Mouse (Mus musculus) cerebellum, adult 2 months (tissue): ENCODE results near the gene Coro2a. TPM values are rescaled to one million over a fixed set of nuclear protein-coding genes. Genes with fewer than 3 reads are reported as not detected.

Experiments
- DNase-seq, 2 experiments: peaks; one replicate each; pipeline ENCODE4 v3.0.0; 2021
- H3K27ac ChIP-seq: fragments of 200-500 bp; 2 replicates; pipeline ENCODE4 v1.5.1; 2012; ENCODE audit warnings: low read length, control low read depth, inconsistent platforms; ENCODE audit not compliant: insufficient read depth
- H3K27me3 ChIP-seq: fragments of 200-500 bp; 2 replicates; pipeline ENCODE4 v1.6.1; 2012; ENCODE audit warnings: inconsistent platforms, mild to moderate bottlenecking, low read length, moderate library complexity; ENCODE audit not compliant: control insufficient read depth, insufficient read depth
- H3K4me1 ChIP-seq: fragments of 200-500 bp; 2 replicates; pipeline ENCODE4 v1.6.1; 2011; ENCODE audit warnings: low read length; ENCODE audit not compliant: control insufficient read depth, insufficient read depth
- H3K4me3 ChIP-seq: fragments of 200-500 bp; replicated peaks from 2 replicates; pipeline ENCODE3; 2011; ENCODE audit warnings: mild to moderate bottlenecking, low read depth, low read length, control low read depth; ENCODE audit not compliant: insufficient read depth
- CTCF ChIP-seq: fragments of 200-500 bp; IDR thresholded peaks from 2 replicates; pipeline ENCODE4 v1.5.1; 2011; ENCODE audit warnings: low read depth, mild to moderate bottlenecking, control low read depth, low read length, moderate library complexity, borderline replicate concordance; ENCODE audit not compliant: insufficient read depth
- POLR2A ChIP-seq: fragments of 200-500 bp; IDR thresholded peaks from 2 replicates; pipeline ENCODE4 v1.6.1; 2011; ENCODE audit warnings: low read length, control low read depth, borderline replicate concordance; ENCODE audit not compliant: insufficient read depth
- WGBS: fragments of 180-500 bp; shearing (Covaris S2); methylation state at CpG from one replicate; pipeline ENCODE4 v1.1.7; 2018; 5-methylcytosine and 5-hydroxymethylcytosine counted together
- polyA plus RNA-seq: library from polyadenylated mRNA; depleted of rRNA; stranded (reverse); fragments of >200 nt; gene quantifications from 2 replicates; pipeline ENCODE4 v1.2.3, GENCODE M21; 2012; rRNA removed

The Coro2a gene
- polyA plus RNA-seq, 1 experiment, result 26.6 TPM

DNA sequence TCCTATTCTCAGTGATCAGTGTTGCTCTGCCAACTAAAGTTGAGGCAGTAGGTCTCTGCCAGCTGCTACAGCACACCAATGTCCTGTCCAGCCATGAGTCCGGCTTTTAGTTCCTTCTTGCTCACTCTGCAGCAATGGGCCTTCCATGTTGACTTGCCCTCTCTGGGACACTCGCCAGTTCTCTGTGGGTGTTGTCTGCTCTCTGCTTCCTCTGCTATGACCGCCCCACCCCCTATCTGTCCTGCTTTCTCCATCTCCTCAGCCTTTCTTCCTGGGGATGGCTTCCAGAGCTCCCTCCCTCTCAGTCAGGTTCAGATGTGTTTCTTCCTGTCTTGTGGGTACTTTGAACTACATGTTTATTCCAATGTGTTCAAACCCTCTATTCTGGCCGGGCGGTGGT lies 114.7 kb downstream of the Coro2a start:
- no peak for TF ChIP-seq POLR2A
- no peak for TF ChIP-seq CTCF
- Histone ChIP-seq H3K4me3 (no peak overlapping the region), H3K27ac (no peak overlapping the region), H3K27me3 (no peaks in the 10 kb centered on the region), H3K4me1 (no peaks in the 10 kb centered on the region)
- WGBS, result 58% methylated on average over 5 of the region's 5 CpGs
- DNase-seq, result peak in 1 of 2 experiments; percentile 50

Other genes starting within 250 kb of the Coro2a start
- 7.7 and 8.1 TPM in 2 replicates for gene Trmo, start 212.8 kb downstream of the Coro2a start, polyA plus RNA-seq
- gene Hemgn, start 188.7 kb downstream of the Coro2a start, polyA plus RNA-seq, result 0.14 and 0.16 TPM in 2 replicates
- 44.9 and 51.8 TPM in 2 replicates for gene Anp32b, start 151.3 kb downstream of the Coro2a start, polyA plus RNA-seq
- 29.0 and 30.3 TPM in 2 replicates for gene Nans, start 113.0 kb downstream of the Coro2a start, polyA plus RNA-seq
- gene Trim14, start 66.1 kb downstream of the Coro2a start, polyA plus RNA-seq, result 0.69 and 1.1 TPM in 2 replicates
- 3.0 and 3.2 TPM in 2 replicates for gene Tbc1d2, start 48.0 kb upstream of the Coro2a start, polyA plus RNA-seq